Mouse (Mus musculus) stomach, embryonic 16.5 days (tissue): ENCODE results near the gene Tmem100. TPM values are rescaled to one million over a fixed set of nuclear protein-coding genes. Genes with fewer than 3 reads are reported as not detected.

Source experiments
- polyA plus RNA-seq: library from polyadenylated mRNA; unstranded; fragments of >200 nt; fragmentation: Nextera tagmentation; extraction: Ambion mirVana; gene quantifications from 2 replicates; pipeline ENCODE4 v1.2.1, GENCODE M21; 2015

The Tmem100 gene
- polyA plus RNA-seq, 1 experiment from 2014 or later, result 32.0 TPM

Other genes starting within 250 kb of the Tmem100 start
- gene Pctp, start 27.5 kb upstream of the Tmem100 start, polyA plus RNA-seq, result 14.2 and 14.6 TPM in 2 replicates
- gene Gm45716, start 157.3 kb downstream of the Tmem100 start, polyA plus RNA-seq, result 5.6 and 9.8 TPM in 2 replicates
- gene Mmd, start 219.1 kb downstream of the Tmem100 start, polyA plus RNA-seq, result 47.5 and 48.6 TPM in 2 replicates